Mouse (Mus musculus): Measurements from ENCODE around the gene Mest. TPM values are rescaled to one million over a fixed set of nuclear protein-coding genes. Genes with fewer than 3 reads are reported as not detected.

Gene Mest
- polyA plus RNA-seq, 2 experiments from 2014 or later: 1.2 to 1.6 TPM

GRCm38 (mm10) chr6:30709115-30709514, 14.2 kb upstream of the Mest start:
- no peak for ATAC-seq

- ATAC-seq: no peak
Observed at GRCm38 (mm10) chr6:30710371-30711364, 12.7 kb upstream of the Mest start.

GRCm38 (mm10) chr6:30711365-30711763, 12.0 kb upstream of the Mest start:
- ATAC-seq: no peak

DNA sequence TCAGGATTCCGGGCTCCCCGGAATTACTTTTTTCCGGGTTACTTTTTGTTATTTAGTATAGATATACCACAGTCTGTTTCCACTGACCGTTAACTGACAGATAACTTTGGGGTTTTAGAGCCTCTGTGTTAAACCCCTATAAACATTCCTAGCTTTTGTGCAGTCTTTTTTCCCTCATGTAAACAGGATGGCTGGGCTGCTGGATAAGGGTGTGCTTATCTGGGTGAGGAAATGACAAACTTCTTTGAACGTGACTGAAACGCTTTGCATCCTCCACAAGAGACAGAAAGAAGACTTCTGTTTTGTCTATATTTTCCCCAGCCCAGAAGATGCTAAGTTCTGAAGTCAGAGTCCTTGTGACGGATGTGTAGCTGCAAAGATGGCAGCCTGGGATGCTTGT, 10.9 kb upstream of the Mest start:
- ATAC-seq: no peak

GRCm38 (mm10) chr6:30713455-30713854, 9.9 kb upstream of the Mest start:
- no peak for ATAC-seq

- no peak for ATAC-seq
Observed at GRCm38 (mm10) chr6:30713896-30714295, 9.5 kb upstream of the Mest start.

DNA sequence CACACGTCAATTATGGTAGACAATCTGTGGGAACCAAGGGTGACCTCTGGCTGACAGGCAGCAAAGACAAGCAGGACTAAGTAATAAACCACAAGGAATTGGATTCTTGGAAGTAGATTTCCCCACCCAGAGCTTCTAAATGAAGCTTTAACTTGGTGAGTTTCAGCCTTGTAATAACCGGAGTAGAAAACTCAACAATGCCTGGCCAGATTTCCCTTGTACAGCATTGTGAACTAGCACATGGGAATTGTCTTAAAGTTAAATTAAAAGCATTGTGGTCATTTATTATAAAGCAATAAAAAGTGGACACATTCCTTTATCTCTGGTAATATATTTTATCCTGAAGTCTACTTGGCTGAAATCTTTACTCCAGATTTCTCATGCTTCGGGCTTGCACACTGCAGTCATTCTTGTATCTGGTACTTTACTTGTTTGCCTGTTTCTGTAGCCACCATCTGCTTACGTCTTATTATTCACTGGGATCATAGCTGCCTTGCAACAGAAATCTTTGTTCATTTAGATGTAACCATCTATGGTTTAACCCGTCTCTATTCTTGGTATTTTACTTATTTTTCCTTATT, 8.4 kb upstream of the Mest start:
- no peak for ATAC-seq

DNA sequence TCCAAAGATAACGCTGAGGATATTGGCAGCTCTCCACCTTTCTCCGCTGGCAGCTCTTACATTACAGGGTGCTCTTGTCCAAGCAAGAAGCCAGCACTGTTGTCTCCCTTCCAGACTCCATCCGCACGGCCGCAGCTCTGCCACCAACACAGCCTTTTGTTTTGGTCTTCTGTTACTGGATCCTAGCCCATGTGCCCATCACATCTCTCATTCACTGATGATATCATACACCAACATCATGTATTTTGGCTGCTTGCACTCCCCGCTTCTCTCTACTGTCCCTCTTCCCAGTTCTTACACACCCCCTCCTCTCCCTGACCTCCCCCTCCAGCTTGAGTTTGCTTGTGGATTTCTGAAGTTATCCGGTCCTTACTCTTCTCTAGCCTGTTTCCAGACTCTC, 6.6 kb upstream of the Mest start:
- ATAC-seq: no peak

DNA sequence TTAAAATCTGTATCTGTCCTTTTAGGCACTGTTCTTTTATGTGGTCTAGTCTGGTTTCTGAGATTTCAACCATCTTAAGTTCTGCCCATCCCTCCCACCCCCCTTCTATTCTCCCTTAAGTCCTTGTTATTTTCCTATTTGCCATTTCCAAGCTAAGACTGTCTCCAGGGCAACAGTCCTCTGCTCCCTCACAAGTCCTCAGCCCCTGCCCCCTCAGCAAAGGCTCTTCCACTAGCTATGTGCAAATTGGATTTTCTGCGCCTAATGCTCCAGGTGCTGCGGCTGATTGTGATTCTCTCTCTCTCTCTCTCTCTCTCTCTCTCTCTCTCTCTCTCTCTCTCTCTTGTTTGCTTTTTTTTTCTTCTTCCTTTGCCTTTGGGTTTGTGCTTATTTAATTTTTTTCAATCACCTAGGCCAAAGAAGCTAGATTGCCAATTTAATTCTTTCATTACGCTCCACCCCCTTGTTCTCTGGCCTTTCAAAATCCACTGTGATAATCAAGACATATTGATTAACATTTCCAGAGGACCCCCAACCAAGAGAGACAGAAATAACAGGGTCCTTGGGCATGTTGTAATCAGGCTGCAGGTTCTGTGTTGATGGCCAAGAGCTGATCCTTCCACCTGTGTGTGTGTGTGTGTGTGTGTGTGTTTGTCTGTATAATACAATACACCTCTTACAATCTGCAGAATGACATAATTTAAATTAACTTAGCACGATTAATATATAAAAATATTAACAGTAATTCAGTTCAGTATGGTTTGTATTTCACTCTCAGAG, 772 bp upstream of the Mest start:
- ATAC-seq: no peak

- ATAC-seq: no peak
Observed at GRCm38 (mm10) chr6:30730301-30730971, 7.1 kb downstream of the Mest start.

DNA sequence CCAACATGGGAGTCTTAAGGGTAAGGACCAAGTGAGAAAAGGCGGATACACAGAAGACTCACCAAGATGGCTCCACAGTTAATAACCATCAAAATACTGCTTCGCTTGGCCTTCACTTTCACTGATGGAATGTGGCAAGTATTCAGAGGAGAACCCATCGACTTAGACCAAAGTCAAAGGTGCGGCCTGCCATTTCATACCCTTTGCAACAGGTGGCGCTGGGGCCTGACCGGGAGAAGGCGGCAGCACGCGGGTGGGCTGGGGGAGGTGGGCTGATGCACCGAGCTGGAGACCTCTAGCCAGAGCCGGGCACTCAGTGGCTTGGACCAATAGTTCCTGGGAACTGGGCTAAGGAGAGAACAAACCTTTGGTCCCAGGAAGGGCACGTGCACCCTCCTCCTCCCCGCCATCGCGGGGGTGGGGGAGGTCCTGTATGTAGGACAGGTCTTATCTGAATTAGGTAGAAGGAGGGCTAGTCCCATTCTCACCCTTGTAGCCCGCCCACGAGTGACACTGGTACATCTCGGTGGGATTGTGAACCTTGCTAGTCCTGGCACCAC, 9.3 kb downstream of the Mest start:
- no peak for ATAC-seq

GRCm38 (mm10) chr6:30734465-30734864, 11.1 kb downstream of the Mest start:
- ATAC-seq: no peak

- ATAC-seq: peak; percentile 40
Observed at GRCm38 (mm10) chr6:30734988-30735727, 11.8 kb downstream of the Mest start.

GRCm38 (mm10) chr6:30735728-30736371, 12.5 kb downstream of the Mest start:
- ATAC-seq: no peak

GRCm38 (mm10) chr6:30736372-30736762, 13.0 kb downstream of the Mest start:
- no peak for ATAC-seq

DNA sequence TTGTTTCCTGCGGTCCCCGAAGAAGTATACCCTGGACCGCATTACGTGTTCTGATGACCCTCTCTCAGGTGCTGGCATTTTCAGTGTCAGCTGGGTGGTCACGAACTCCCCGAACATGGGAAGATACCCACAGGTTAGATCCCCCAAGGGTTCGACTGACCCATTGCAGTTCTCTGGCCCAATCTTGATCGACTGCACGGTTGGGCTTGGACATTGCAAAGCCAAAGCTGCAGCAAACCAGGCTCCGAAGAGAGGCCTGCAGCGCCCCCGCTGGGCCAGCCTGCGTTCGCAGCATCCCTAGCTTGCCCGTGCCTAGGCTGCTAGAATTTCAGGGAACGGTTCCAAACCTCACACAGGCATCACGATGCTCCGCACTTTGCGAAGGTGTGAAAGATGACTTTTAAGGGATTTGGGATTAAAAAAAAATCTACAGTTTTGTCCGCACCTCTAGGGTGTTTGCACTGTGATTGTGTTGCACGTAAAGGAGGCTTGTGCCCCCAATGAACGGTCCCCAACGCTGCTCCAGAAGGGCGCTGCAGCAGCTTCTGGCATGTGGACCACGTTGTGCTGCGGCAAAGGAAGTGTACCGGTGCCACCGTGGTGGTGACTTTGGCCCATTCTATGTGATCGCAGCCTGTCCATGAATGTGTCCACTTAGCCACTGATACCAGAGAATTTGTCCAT, 13.7 kb downstream of the Mest start:
- peak; percentile 27 for ATAC-seq

GRCm38 (mm10) chr6:30737548-30738463, 14.5 kb downstream of the Mest start:
- ATAC-seq: peak; percentile 59

- no peak for ATAC-seq
Observed at GRCm38 (mm10) chr6:30738464-30739006, 15.2 kb downstream of the Mest start.

DNA sequence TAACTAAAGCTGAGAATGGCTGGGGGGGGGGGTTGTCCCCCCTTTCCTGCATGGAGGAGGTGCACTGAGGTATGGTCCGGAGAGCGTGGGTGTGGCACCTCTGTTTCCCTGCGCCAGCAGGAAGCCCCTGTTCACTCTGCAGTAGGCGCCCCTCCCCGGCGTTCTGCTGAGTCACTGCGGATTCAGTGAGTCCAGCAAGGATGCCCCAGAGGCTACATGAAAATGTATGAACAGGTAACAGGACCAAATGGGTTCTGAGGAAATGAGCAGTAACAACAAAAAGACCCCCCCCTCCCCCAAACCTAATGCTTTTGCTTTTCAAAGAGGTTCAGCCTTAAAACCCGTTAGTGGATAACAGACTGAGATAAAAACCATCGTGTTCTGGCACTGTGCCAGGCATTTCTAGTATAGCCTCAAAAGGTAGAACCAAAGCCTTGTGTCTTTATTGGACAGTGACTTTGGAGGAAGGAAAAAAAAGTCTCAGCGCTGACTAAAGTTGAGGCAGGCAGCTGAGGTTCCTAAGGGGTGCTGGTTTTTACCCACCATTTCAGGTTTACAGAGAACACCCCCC, 15.9 kb downstream of the Mest start:
- no peak for ATAC-seq
